Mouse (Mus musculus): ENCODE results near the gene Soat2. TPM values are rescaled to one million over a fixed set of nuclear protein-coding genes. Genes with fewer than 3 reads are reported as not detected.

The Soat2 gene
- polyA plus RNA-seq, 1 experiment from 2014 or later, result 6.2 TPM

DNA sequence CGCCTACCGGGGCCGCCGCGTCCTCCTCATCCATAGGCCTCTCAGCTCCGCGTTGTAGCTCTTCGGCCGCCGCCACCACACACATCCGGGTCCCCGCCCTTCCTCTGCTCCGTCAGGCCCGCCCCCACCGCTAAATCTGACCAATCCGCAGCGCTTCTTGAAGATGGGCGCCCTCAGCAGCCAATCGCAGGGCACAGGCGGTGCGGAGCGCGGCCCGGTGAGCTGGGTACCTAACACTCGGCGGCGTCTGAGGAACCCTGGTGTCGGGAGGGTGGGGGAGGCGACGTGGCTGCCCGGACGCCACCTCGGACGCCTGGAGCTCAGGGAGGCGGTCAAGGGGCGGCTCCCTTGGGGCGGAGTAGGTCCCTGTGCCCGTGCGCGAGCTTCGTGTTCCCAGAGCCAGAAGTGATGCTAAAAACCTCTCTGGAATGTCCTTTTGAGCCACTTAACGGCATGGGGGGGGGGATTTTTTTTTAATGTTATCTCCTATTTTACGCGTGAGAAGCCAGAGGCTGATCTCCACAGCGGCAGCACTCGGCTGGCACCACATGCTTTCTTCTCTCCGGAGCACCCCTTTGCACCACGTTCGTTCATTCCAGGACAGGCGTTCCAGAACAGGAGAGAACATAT, 14.1 kb upstream of the Soat2 start, which contains the start of gene Spryd3:
Spryd3 (minus strand) TSS at position 106 of the 630 bp plus-strand sequence.
- H3K27ac ChIP-seq, result peak within 1 kb of the TSS; percentile 80
- WGBS, result under 1% methylated on average over 50 of the region's 50 CpGs
- 0 out of 2 replicates have a peak, but pooled peaks cover 9% of the 10 kb centered on the region for H3K36me3 ChIP-seq
- peak; percentile 99 for ATAC-seq (ENCODE audit: insufficient read depth, low FRiP score, low read depth)
- H3K27me3 ChIP-seq (replicated peaks), result no peaks in the 10 kb centered on the region
- H3K4me3 ChIP-seq (replicated peaks), result peak within 1 kb of the TSS; percentile 89
- H3K4me1 ChIP-seq, result peaks cover 16% of the 10 kb centered on the region
- H3K9ac ChIP-seq, result peak within 1 kb of the TSS; percentile 77
- peak within 1 kb of the TSS; percentile 83 for H3K4me2 ChIP-seq
- no peaks in the 10 kb centered on the region for H3K9me3 ChIP-seq

DNA sequence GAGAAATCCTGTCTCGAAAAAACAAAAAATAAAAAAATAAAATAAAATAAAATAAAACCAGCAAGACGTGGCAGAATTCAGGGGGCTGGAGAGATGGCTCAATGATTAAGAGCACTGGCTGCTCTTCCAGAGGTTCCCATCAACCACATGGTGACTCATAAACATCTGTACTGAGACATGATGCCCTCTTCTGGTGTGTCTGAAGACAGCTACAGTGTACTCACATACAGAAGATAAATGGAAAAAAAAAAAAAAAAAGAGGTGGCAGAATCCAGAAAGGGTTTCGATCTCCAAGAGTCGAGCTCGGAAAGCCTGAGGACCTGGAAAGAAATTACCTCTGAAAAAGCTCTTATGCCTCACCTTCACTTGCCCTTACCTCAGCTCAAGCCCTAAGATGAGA, 9.2 kb upstream of the Soat2 start:
- ATAC-seq (ENCODE audit: insufficient read depth, low FRiP score, low read depth), result no peak
- 83% methylated on average over 5 of the region's 5 CpGs for WGBS
- H3K4me1 ChIP-seq, result peaks cover 26% of the 10 kb centered on the region
- H3K36me3 ChIP-seq, result no peaks in the 10 kb centered on the region
- peaks cover 19% of the 10 kb centered on the region for H3K27me3 ChIP-seq (replicated peaks)
- no peaks in the 10 kb centered on the region for H3K9me3 ChIP-seq
- H3K4me3 ChIP-seq (replicated peaks), result no peak overlapping the region
- H3K27ac ChIP-seq, result no peak overlapping the region
- H3K9ac ChIP-seq, result no peak overlapping the region
- no peak overlapping the region for H3K4me2 ChIP-seq

DNA sequence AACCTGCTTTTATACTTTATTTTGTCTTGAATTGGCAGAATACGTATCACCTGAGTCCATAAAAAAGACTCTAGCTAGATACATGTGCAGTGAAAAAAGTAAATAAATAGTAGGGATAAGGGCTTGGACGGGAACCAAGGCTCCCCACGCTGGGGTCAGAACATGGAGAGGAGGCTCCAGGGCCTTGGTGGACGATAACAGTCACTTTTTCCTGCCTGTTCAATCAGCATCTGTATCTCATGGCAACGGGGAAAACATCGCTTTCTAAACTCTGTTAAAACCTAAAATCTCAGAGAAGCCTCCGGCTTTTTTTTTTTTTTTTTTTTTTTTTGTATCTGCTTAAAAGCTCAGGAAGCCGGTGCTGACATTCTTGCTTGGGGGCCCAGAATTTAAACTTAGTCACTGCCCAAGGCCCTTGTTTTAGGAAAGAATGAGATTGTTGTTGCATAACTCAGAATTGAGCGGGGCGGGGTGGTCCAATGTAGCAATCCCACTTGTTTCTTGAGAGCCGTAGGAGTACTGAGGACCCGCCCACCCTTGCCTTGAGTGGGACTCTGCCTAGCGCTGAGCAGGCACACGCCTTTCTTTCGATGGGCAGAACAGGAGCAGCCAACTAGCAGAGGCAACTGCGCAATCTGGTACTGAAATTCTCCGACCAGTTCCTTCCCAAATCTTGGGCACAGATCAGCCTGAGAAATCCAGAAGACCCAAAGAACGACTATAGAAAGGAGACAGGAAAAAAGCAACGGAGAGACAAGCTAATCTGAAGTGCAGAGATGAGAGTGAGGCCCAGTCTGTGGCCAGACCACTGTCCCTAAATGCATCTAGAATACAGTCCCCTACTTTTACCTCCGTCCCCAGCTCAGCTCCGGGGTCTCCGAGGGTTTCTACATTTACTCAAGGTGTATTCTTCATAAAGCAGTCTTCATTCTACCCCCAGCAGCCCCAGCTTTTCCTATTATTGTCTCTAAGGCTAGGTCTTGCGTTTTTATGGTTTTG, 7.1 kb upstream of the Soat2 start:
- no peaks in the 10 kb centered on the region for H3K9me3 ChIP-seq
- H3K27ac ChIP-seq, result no peak overlapping the region
- H3K4me2 ChIP-seq, result no peak overlapping the region
- H3K4me3 ChIP-seq (replicated peaks), result no peak overlapping the region
- no peaks in the 10 kb centered on the region for H3K36me3 ChIP-seq
- no peak for ATAC-seq (ENCODE audit: insufficient read depth, low FRiP score, low read depth)
- 48% methylated on average over 23 of the region's 23 CpGs for WGBS
- H3K27me3 ChIP-seq (replicated peaks), result peaks cover 19% of the 10 kb centered on the region
- no peak overlapping the region for H3K9ac ChIP-seq
- H3K4me1 ChIP-seq, result peaks cover 18% of the 10 kb centered on the region

DNA sequence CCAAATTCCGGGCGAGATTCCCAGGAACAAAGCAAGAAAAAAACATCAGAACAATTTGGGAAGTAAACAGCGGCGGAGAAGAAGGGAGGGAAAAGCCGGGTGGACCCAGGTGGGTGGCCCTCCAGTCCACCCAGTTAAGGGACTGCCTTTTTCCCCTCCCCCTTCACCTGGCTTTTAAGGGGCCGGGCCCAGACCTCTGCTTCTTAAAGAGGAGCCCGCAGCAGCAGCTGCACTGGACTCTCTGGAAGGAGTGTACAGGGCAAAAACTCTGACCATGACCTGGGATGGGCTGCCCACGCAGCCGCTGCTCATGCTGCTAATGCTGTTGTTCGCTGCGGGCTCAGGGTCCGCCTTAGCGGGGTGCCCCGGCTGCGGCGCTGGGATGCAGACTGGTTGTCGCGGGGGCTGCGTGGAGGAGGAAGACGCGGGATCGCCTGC, 6.0 kb upstream of the Soat2 start, which contains the start of gene Igfbp6:
Igfbp6 (plus strand) TSS at position 89 of the 438 bp plus-strand sequence.
- no peaks in the 10 kb centered on the region for H3K36me3 ChIP-seq
- 10% methylated on average over 22 of the region's 22 CpGs for WGBS
- H3K4me1 ChIP-seq, result peaks cover 18% of the 10 kb centered on the region
- no peak for ATAC-seq (ENCODE audit: insufficient read depth, low FRiP score, low read depth)
- H3K27ac ChIP-seq, result no peak within 1 kb of the TSS
- no peaks in the 10 kb centered on the region for H3K9me3 ChIP-seq
- H3K4me2 ChIP-seq, result peak within 1 kb of the TSS; percentile 45
- H3K9ac ChIP-seq, result no peak within 1 kb of the TSS
- H3K4me3 ChIP-seq (replicated peaks), result peak within 1 kb of the TSS; percentile 26
- peaks cover 19% of the 10 kb centered on the region for H3K27me3 ChIP-seq (replicated peaks)

DNA sequence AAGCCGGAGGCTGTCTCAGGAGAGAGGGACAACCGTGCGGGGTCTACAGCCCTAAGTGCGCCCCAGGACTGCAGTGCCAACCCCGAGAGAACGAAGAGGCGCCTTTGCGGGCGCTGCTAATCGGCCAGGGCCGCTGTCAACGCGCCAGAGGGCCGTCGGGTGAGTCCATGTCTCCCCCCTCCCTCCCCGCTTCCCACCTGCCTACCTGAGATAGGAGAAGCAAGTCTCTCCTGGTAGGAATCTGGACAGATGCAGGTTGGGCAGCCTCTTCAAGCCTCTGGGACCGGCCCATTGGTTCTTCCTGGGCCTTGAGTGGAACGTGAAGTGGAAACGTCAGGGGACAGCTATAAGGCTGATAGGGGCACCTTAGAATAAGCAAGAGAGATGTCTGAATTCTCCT, 5.6 kb upstream of the Soat2 start:
- Histone ChIP-seq H3K27ac (no peak overlapping the region), H3K9ac (no peak overlapping the region)
- 17% methylated on average over 19 of the region's 19 CpGs for whole genome bisulfite sequencing

DNA sequence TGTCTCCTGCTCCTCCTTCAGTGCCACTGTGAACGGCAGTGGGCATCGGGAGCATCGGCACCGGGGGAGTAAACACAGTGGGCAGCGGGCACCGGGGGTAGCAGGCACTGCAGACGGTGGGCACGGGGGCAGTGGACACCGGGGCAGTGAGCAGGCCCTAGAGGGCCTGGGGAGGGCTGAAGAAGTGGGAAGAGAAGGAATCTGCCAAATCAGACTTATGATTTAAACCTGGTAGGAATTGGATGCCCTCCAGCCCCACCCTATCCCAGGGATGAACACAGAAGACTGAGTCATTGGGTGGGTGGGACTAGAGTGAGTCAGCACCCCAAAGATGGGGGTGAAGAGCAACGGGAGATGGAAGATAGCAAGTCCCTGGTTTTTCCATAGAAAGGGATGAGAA, 5.0 kb upstream of the Soat2 start:
- Histone ChIP-seq H3K9ac (no peak overlapping the region), H3K36me3 (no peaks in the 10 kb centered on the region), H3K4me3 (replicated peaks) (no peak overlapping the region), H3K27me3 (replicated peaks) (peaks cover 19% of the 10 kb centered on the region), H3K9me3 (no peaks in the 10 kb centered on the region), H3K4me2 (no peak overlapping the region), H3K4me1 (peaks cover 22% of the 10 kb centered on the region), H3K27ac (no peak overlapping the region)
- ATAC-seq (ENCODE audit: insufficient read depth, low FRiP score, low read depth), result no peak; the same call in 1 of the 2 replicates
- WGBS, result 79% methylated on average over 10 of the region's 10 CpGs

More for the DNA sequence above, 5.6 kb upstream of the Soat2 start:
- Histone ChIP-seq H3K36me3 (no peaks in the 10 kb centered on the region), H3K27me3 (replicated peaks) (peaks cover 19% of the 10 kb centered on the region), H3K9me3 (no peaks in the 10 kb centered on the region), H3K4me1 (peaks cover 18% of the 10 kb centered on the region), H3K4me2 (peak overlapping the region; percentile 45), H3K4me3 (replicated peaks) (peak overlapping the region; percentile 26)
- ATAC-seq (ENCODE audit: insufficient read depth, low FRiP score, low read depth), result no peak

- ATAC-seq (ENCODE audit: insufficient read depth, low FRiP score, low read depth), result no peak
- peaks cover 28% of the 10 kb centered on the region for H3K4me1 ChIP-seq
- H3K9me3 ChIP-seq, result no peaks in the 10 kb centered on the region
- no peaks in the 10 kb centered on the region for H3K36me3 ChIP-seq
- H3K4me2 ChIP-seq, result no peak overlapping the region
- no peak overlapping the region for H3K9ac ChIP-seq
- peaks cover 19% of the 10 kb centered on the region for H3K27me3 ChIP-seq (replicated peaks)
- H3K4me3 ChIP-seq (replicated peaks), result no peak overlapping the region
- 74% methylated on average over 5 of the region's 5 CpGs for WGBS
- H3K27ac ChIP-seq, result no peak overlapping the region
These were observed 4.2 kb upstream of the Soat2 start for GRCm38 (mm10) chr15:102146089-102146488.

DNA sequence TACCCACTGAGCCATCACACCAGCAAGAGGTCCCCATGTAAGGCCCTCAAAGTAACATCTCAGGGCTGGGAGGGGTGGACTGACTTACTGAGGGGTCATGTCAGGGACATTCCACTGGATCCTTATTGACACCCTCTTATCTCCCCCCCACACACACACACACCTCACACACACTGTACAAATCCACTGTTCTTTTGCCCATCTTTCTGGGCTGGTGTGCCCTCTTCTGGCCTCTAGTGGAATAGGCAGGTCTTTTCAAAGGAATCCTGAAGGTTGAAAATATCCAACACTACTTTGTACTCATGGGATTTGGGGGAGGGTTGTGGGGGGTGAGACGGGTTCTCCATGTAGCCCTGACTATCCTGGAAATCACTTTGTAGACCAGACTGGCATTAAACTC, 3.4 kb upstream of the Soat2 start:
- no peak overlapping the region for H3K9ac ChIP-seq
- no peaks in the 10 kb centered on the region for H3K36me3 ChIP-seq
- 3% methylated on average over 1 of the region's 1 CpGs for WGBS
- no peaks in the 10 kb centered on the region for H3K9me3 ChIP-seq
- H3K27me3 ChIP-seq (replicated peaks), result peaks cover 19% of the 10 kb centered on the region
- no peak overlapping the region for H3K27ac ChIP-seq
- no peak for ATAC-seq (ENCODE audit: insufficient read depth, low FRiP score, low read depth)
- no peak overlapping the region for H3K4me2 ChIP-seq
- H3K4me3 ChIP-seq (replicated peaks), result no peak overlapping the region
- H3K4me1 ChIP-seq, result peaks cover 31% of the 10 kb centered on the region

DNA sequence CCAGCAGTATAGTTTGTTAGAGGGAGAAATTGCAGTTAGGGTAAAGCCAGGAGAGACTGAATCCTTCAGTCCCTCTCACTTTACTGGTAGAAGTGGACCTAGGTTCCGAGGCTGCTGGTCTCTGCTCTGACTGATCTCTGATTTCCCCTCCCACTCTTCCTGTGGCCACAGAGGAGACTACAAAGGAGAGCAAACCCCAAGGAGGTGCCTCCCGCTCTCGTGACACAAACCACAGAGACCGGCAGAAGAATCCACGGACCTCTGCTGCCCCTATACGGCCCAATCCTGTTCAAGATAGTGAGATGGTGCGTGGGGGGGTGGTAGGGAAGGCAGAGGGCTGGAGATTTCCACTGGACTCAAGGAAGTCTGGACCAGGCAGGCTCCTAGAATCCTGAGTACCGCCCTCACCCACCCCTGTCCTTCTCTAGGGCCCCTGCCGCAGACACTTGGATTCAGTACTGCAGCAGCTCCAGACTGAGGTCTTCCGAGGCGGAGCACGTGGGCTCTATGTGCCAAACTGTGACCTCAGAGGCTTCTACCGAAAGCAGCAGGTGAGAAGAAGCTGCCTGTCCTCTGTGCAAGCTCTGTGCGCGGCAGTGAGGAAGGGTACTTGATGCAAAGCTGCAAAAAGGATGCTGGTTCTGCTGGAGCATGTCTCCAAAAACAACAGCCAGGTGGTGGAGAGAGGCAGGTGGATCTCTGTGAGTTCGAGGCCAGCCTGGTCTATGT, 2.5 kb upstream of the Soat2 start:
- H3K9ac ChIP-seq, result no peak overlapping the region
- no peak overlapping the region for H3K27ac ChIP-seq
- ATAC-seq (ENCODE audit: insufficient read depth, low FRiP score, low read depth), result no peak

GRCm38 (mm10) chr15:102149561-102149960, 765 bp upstream of the Soat2 start:
- H3K27me3 ChIP-seq (replicated peaks), result peaks cover 14% of the 10 kb centered on the region
- H3K9ac ChIP-seq, result no peak overlapping the region
- no peak for ATAC-seq (ENCODE audit: insufficient read depth, low FRiP score, low read depth)
- peak overlapping the region; percentile 26; the same call in 1 of the 2 replicates for H3K27ac ChIP-seq
- H3K4me1 ChIP-seq, result peaks cover 19% of the 10 kb centered on the region
- no peaks in the 10 kb centered on the region for H3K36me3 ChIP-seq
- no peak overlapping the region for H3K4me2 ChIP-seq
- no peaks in the 10 kb centered on the region for H3K9me3 ChIP-seq
- H3K4me3 ChIP-seq (replicated peaks), result no peak overlapping the region
- 47% methylated on average over 4 of the region's 4 CpGs for WGBS

More for the DNA sequence above, 2.5 kb upstream of the Soat2 start:
- Histone ChIP-seq H3K36me3 (no peaks in the 10 kb centered on the region), H3K4me3 (replicated peaks) (no peak overlapping the region), H3K4me1 (peaks cover 31% of the 10 kb centered on the region), H3K9me3 (no peaks in the 10 kb centered on the region), H3K27me3 (replicated peaks) (peaks cover 19% of the 10 kb centered on the region), H3K4me2 (no peak overlapping the region)
- 64% methylated on average over 16 of the region's 16 CpGs for WGBS

DNA sequence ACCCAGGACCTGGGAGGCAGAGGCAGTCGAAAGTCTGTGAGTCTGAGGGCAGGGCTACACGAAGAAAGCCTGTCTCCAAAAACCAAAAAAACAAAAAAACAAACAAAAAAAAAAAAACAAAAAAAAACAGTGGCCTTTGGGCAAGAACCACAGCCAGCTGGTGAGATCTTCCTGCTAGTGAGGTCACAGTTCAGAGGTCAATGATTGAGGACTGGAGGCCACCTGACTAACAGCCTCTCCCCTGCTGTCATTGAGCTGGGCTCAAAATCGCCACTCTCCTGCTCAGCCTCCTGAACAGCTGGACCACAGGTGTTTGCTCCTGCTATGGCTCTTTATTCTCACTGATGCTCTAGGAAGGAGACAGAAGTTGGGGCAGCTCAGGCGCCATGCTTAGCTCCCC, 2.3 kb downstream of the Soat2 start:
- whole genome bisulfite sequencing, result 43% methylated on average over 4 of the region's 4 CpGs

More for the DNA sequence above, 2.3 kb downstream of the Soat2 start:
- H3K9ac ChIP-seq, result no peak overlapping the region
- no peaks in the 10 kb centered on the region for H3K27me3 ChIP-seq (replicated peaks)
- no peaks in the 10 kb centered on the region for H3K36me3 ChIP-seq
- H3K4me1 ChIP-seq, result peaks cover 12% of the 10 kb centered on the region
- H3K4me2 ChIP-seq, result no peak overlapping the region
- H3K9me3 ChIP-seq, result no peaks in the 10 kb centered on the region
- H3K4me3 ChIP-seq (replicated peaks), result no peak overlapping the region
- no peak overlapping the region for H3K27ac ChIP-seq
- no peak for ATAC-seq (ENCODE audit: insufficient read depth, low FRiP score, low read depth)
